Mouse (Mus musculus) limb, embryonic 10.5 days (tissue): ENCODE data around the gene Slc2a1. TPM values are rescaled to one million over a fixed set of nuclear protein-coding genes. Genes with fewer than 3 reads are reported as not detected.

Source experiments
- DNase-seq: peaks from one replicate; pipeline ENCODE4 v3.0.0-alpha.2; 2017; ENCODE audit warnings: low spot score
- H3K27ac ChIP-seq: fragments of 300-500 bp; sonication (generic); 2 replicates; pipeline ENCODE4 v1.5.1; 2016; ENCODE audit warnings: mild to moderate bottlenecking
- H3K27me3 ChIP-seq: fragments of 300-500 bp; sonication (generic); 2 replicates; pipeline ENCODE4 v1.6.1; 2016; ENCODE audit warnings: low read depth, mild to moderate bottlenecking; ENCODE audit not compliant: poor library complexity, severe bottlenecking
- H3K36me3 ChIP-seq: fragments of 300-500 bp; sonication (generic); 2 replicates; pipeline ENCODE4 v1.6.1; 2016; ENCODE audit warnings: mild to moderate bottlenecking, moderate library complexity
- H3K4me1 ChIP-seq: fragments of 300-500 bp; sonication (generic); 2 replicates; pipeline ENCODE4 v1.6.1; 2016
- H3K4me3 ChIP-seq: fragments of 300-500 bp; sonication (generic); 2 replicates; pipeline ENCODE4 v1.5.1; 2016; ENCODE audit warnings: mild to moderate bottlenecking, moderate library complexity
- H3K9me3 ChIP-seq: fragments of 300-500 bp; sonication (generic); replicated peaks from 2 replicates; pipeline ENCODE4 v1.6.1; 2016; ENCODE audit warnings: mild to moderate bottlenecking
- WGBS: fragments of 180-500 bp; shearing (Covaris S2); methylation state at CpG from one replicate; pipeline ENCODE4 v1.1.7; 2016; 5-methylcytosine and 5-hydroxymethylcytosine counted together
- polyA plus RNA-seq: library from polyadenylated mRNA; unstranded; fragments of >200 nt; fragmentation: Nextera tagmentation; extraction: Ambion mirVana; gene quantifications from 2 replicates; pipeline ENCODE4 v1.2.1, GENCODE M21; 2016

The Slc2a1 gene
- polyA plus RNA-seq, 1 experiment from 2014 or later = 110 TPM

GRCm38 (mm10) chr4:119104847-119105246, 3.7 kb upstream of the Slc2a1 start:
- DNase-seq = no peak
- H3K4me3 ChIP-seq = no peak overlapping the region; the same call in 1 of the 2 replicates
- H3K9me3 ChIP-seq = no peaks in the 10 kb centered on the region
- H3K27ac ChIP-seq = peak overlapping the region; percentile 77
- H3K36me3 ChIP-seq = no peaks in the 10 kb centered on the region
- peaks cover 37% of the 10 kb centered on the region for H3K4me1 ChIP-seq
- WGBS = 49% methylated on average over 4 of the region's 4 CpGs
- H3K27me3 ChIP-seq = no peaks in the 10 kb centered on the region

- no peaks in the 10 kb centered on the region for H3K9me3 ChIP-seq
- H3K4me1 ChIP-seq = peaks cover 46% of the 10 kb centered on the region
- peak; percentile 77 for DNase-seq
- WGBS = 1% methylated on average over 18 of the region's 18 CpGs
- H3K4me3 ChIP-seq = peak overlapping the region; percentile 46
- H3K36me3 ChIP-seq = no peaks in the 10 kb centered on the region
- peak overlapping the region; percentile 77 for H3K27ac ChIP-seq
- H3K27me3 ChIP-seq = no peaks in the 10 kb centered on the region
Observed at GRCm38 (mm10) chr4:119105704-119106103, 2.8 kb upstream of the Slc2a1 start.

GRCm38 (mm10) chr4:119107867-119108266, 644 bp upstream of the Slc2a1 start:
- no peak for DNase-seq
- Histone ChIP-seq H3K9me3 (no peaks in the 10 kb centered on the region), H3K4me1 (peaks cover 60% of the 10 kb centered on the region), H3K36me3 (peaks cover 15% of the 10 kb centered on the region), H3K4me3 (peak overlapping the region; percentile 76), H3K27ac (peak overlapping the region; percentile 94), H3K27me3 (no peaks in the 10 kb centered on the region)
- WGBS = 82% methylated on average over 2 of the region's 2 CpGs

GRCm38 (mm10) chr4:119109640-119110039, 1.1 kb downstream of the Slc2a1 start:
- WGBS = 18% methylated on average over 11 of the region's 11 CpGs
- peak overlapping the region; percentile 94 for H3K27ac ChIP-seq

GRCm38 (mm10) chr4:119110512-119110911, 2.0 kb downstream of the Slc2a1 start:
- H3K27me3 ChIP-seq = no peaks in the 10 kb centered on the region
- peaks cover 32% of the 10 kb centered on the region for H3K36me3 ChIP-seq
- DNase-seq = no peak
- H3K4me1 ChIP-seq = peaks cover 59% of the 10 kb centered on the region
- no peaks in the 10 kb centered on the region for H3K9me3 ChIP-seq
- no peak overlapping the region for H3K27ac ChIP-seq
- 45% methylated on average over 5 of the region's 5 CpGs for WGBS
- H3K4me3 ChIP-seq = peak overlapping the region; percentile 76

More at GRCm38 (mm10) chr4:119109640-119110039, 1.1 kb downstream of the Slc2a1 start:
- no peak for DNase-seq
- Histone ChIP-seq H3K27me3 (no peaks in the 10 kb centered on the region), H3K9me3 (no peaks in the 10 kb centered on the region), H3K36me3 (peaks cover 27% of the 10 kb centered on the region), H3K4me1 (peaks cover 60% of the 10 kb centered on the region), H3K4me3 (peak overlapping the region; percentile 76)

GRCm38 (mm10) chr4:119111410-119111809, 2.9 kb downstream of the Slc2a1 start:
- peaks cover 59% of the 10 kb centered on the region for H3K4me1 ChIP-seq
- no peak for DNase-seq
- 81% methylated on average over 5 of the region's 5 CpGs for WGBS
- no peaks in the 10 kb centered on the region for H3K9me3 ChIP-seq
- H3K4me3 ChIP-seq = no peak overlapping the region
- H3K27me3 ChIP-seq = no peaks in the 10 kb centered on the region
- no peak overlapping the region for H3K27ac ChIP-seq
- H3K36me3 ChIP-seq = peaks cover 39% of the 10 kb centered on the region

- Histone ChIP-seq H3K27ac (no peak overlapping the region), H3K36me3 (peaks cover 49% of the 10 kb centered on the region), H3K27me3 (no peaks in the 10 kb centered on the region), H3K4me1 (peaks cover 58% of the 10 kb centered on the region), H3K9me3 (no peaks in the 10 kb centered on the region), H3K4me3 (0 out of 2 replicates have a peak overlapping the region, but pooled peaks have one; percentile 14)
- 64% methylated on average over 2 of the region's 2 CpGs for WGBS
- no peak for DNase-seq
Observed at GRCm38 (mm10) chr4:119112256-119112885, 3.9 kb downstream of the Slc2a1 start.

GRCm38 (mm10) chr4:119115611-119116070, 7.1 kb downstream of the Slc2a1 start:
- H3K27ac ChIP-seq = no peak overlapping the region
- no peaks in the 10 kb centered on the region for H3K9me3 ChIP-seq
- no peak overlapping the region for H3K4me3 ChIP-seq
- H3K4me1 ChIP-seq = peaks cover 38% of the 10 kb centered on the region
- 79% methylated on average over 6 of the region's 6 CpGs for WGBS
- no peaks in the 10 kb centered on the region for H3K27me3 ChIP-seq
- no peak for DNase-seq
- H3K36me3 ChIP-seq = peaks cover 76% of the 10 kb centered on the region

- Histone ChIP-seq H3K36me3 (peaks cover 81% of the 10 kb centered on the region), H3K9me3 (no peaks in the 10 kb centered on the region), H3K27ac (no peak overlapping the region), H3K4me3 (no peak overlapping the region), H3K4me1 (peaks cover 31% of the 10 kb centered on the region), H3K27me3 (no peaks in the 10 kb centered on the region)
- no peak for DNase-seq
- WGBS = 58% methylated on average over 1 of the region's 1 CpGs
Observed at GRCm38 (mm10) chr4:119116336-119116735, 7.8 kb downstream of the Slc2a1 start.

- no peaks in the 10 kb centered on the region for H3K9me3 ChIP-seq
- no peak for DNase-seq
- 88% methylated on average over 5 of the region's 5 CpGs for WGBS
- H3K36me3 ChIP-seq = peaks cover 83% of the 10 kb centered on the region
- peaks cover 19% of the 10 kb centered on the region for H3K4me1 ChIP-seq
- H3K4me3 ChIP-seq = no peak overlapping the region
- no peak overlapping the region for H3K27ac ChIP-seq
- H3K27me3 ChIP-seq = no peaks in the 10 kb centered on the region
Observed at GRCm38 (mm10) chr4:119117571-119117970, 9.1 kb downstream of the Slc2a1 start.

- H3K27ac ChIP-seq = no peak overlapping the region
- H3K36me3 ChIP-seq = peaks cover 84% of the 10 kb centered on the region
- H3K9me3 ChIP-seq = no peaks in the 10 kb centered on the region
- H3K4me1 ChIP-seq = peaks cover 18% of the 10 kb centered on the region
- no peak for DNase-seq
- no peak overlapping the region for H3K4me3 ChIP-seq
- 92% methylated on average over 4 of the region's 4 CpGs for WGBS
- no peaks in the 10 kb centered on the region for H3K27me3 ChIP-seq
Observed at GRCm38 (mm10) chr4:119118659-119119077, 10.2 kb downstream of the Slc2a1 start.

- H3K4me1 ChIP-seq = peaks cover 18% of the 10 kb centered on the region
- WGBS = 85% methylated on average over 5 of the region's 5 CpGs
- H3K27ac ChIP-seq = no peak overlapping the region
- H3K9me3 ChIP-seq = no peaks in the 10 kb centered on the region
- no peak overlapping the region for H3K4me3 ChIP-seq
- H3K27me3 ChIP-seq = no peaks in the 10 kb centered on the region
- H3K36me3 ChIP-seq = peaks cover 89% of the 10 kb centered on the region
- DNase-seq = no peak
Observed at GRCm38 (mm10) chr4:119119354-119119753, 10.8 kb downstream of the Slc2a1 start.

- Histone ChIP-seq H3K27ac (no peak overlapping the region), H3K36me3 (peaks cover 92% of the 10 kb centered on the region)
Observed at GRCm38 (mm10) chr4:119120095-119120494, 11.6 kb downstream of the Slc2a1 start.

More at GRCm38 (mm10) chr4:119120095-119120494, 11.6 kb downstream of the Slc2a1 start:
- no peak overlapping the region for H3K4me3 ChIP-seq
- WGBS = 83% methylated on average over 6 of the region's 6 CpGs
- H3K27me3 ChIP-seq = no peaks in the 10 kb centered on the region
- no peaks in the 10 kb centered on the region for H3K9me3 ChIP-seq
- DNase-seq = no peak
- peaks cover 22% of the 10 kb centered on the region for H3K4me1 ChIP-seq
